Mouse (Mus musculus) midbrain, embryonic 16.5 days (tissue): Measurements from ENCODE around the gene Ptprn2. TPM values are rescaled to one million over a fixed set of nuclear protein-coding genes. Genes with fewer than 3 reads are reported as not detected.

Source experiments
- ATAC-seq: fragments of 200-750 bp; cut with Nextera tagmentation; 2 replicates; pipeline ENCODE4 v1.8.0; 2017; ENCODE audit warnings: moderate TSS enrichment
- H3K27ac ChIP-seq: fragments of 300-500 bp; sonication (generic); 2 replicates; pipeline ENCODE4 v1.5.1; 2014; ENCODE audit warnings: mild to moderate bottlenecking, low read length, mixed read lengths
- H3K27me3 ChIP-seq: fragments of 300-500 bp; sonication (generic); 2 replicates; pipeline ENCODE4 v1.6.1; 2014; ENCODE audit warnings: low read depth, low read length, mixed read lengths; ENCODE audit not compliant: control insufficient read depth, insufficient read depth
- H3K36me3 ChIP-seq: fragments of 300-500 bp; sonication (generic); 2 replicates; pipeline ENCODE4 v1.6.1; 2014; ENCODE audit warnings: mild to moderate bottlenecking, low read length, moderate library complexity, mixed read lengths; ENCODE audit not compliant: control insufficient read depth, insufficient read depth
- H3K4me1 ChIP-seq: fragments of 300-500 bp; sonication (generic); 2 replicates; pipeline ENCODE4 v1.6.1; 2014; ENCODE audit warnings: mild to moderate bottlenecking, low read length, mixed read lengths; ENCODE audit not compliant: control insufficient read depth, insufficient read depth
- H3K4me2 ChIP-seq: fragments of 300-500 bp; sonication (generic); 2 replicates; pipeline ENCODE4 v1.6.1; 2014; ENCODE audit warnings: mild to moderate bottlenecking, low read length, mixed read lengths
- H3K4me3 ChIP-seq: fragments of 300-500 bp; sonication (generic); 2 replicates; pipeline ENCODE4 v1.5.1; 2014; ENCODE audit warnings: low read depth, mild to moderate bottlenecking, low read length, moderate library complexity, mixed read lengths
- H3K9ac ChIP-seq: fragments of 300-500 bp; sonication (generic); 2 replicates; pipeline ENCODE4 v1.6.1; 2014; ENCODE audit warnings: low read depth, low read length, mixed read lengths
- H3K9me3 ChIP-seq: fragments of 300-500 bp; sonication (generic); replicated peaks from 2 replicates; pipeline ENCODE4 v1.6.1; 2014; ENCODE audit warnings: mild to moderate bottlenecking, low read length, mixed read lengths; ENCODE audit not compliant: control insufficient read depth, poor library complexity, severe bottlenecking
- WGBS: fragments of 180-500 bp; shearing (Covaris S2); extraction: QIAGEN DNeasy Blood & Tissue Kit; methylation state at CpG from one replicate; pipeline ENCODE4 v1.1.7; 2014; 5-methylcytosine and 5-hydroxymethylcytosine counted together
- polyA plus RNA-seq: library from polyadenylated mRNA; unstranded; fragments of >200 nt; fragmentation: Nextera tagmentation; extraction: Ambion mirVana; gene quantifications from 2 replicates; pipeline ENCODE4 v1.2.1, GENCODE M21; 2015

Gene Ptprn2
- polyA plus RNA-seq, 1 experiment from 2014 or later: 15.6 TPM

- ATAC-seq: no peak
- no peak overlapping the region for H3K4me3 ChIP-seq
- H3K27ac ChIP-seq: no peak overlapping the region
- H3K4me2 ChIP-seq: no peak overlapping the region
- WGBS: 96% methylated on average over 6 of the region's 6 CpGs
- H3K4me1 ChIP-seq: peaks cover 25% of the 10 kb centered on the region
- no peaks in the 10 kb centered on the region for H3K36me3 ChIP-seq
- H3K9me3 ChIP-seq: no peaks in the 10 kb centered on the region
- H3K27me3 ChIP-seq: no peaks in the 10 kb centered on the region
- H3K9ac ChIP-seq: no peak overlapping the region
Measured at GRCm38 (mm10) chr12:117027351-117027750, 541.8 kb downstream of the Ptprn2 start.

- Histone ChIP-seq H3K4me2 (peak overlapping the region; percentile 15; the same call in 1 of the 2 replicates), H3K9me3 (no peaks in the 10 kb centered on the region), H3K4me1 (peaks cover 30% of the 10 kb centered on the region), H3K4me3 (no peak overlapping the region), H3K27me3 (no peaks in the 10 kb centered on the region), H3K27ac (peak overlapping the region; percentile 76), H3K36me3 (no peaks in the 10 kb centered on the region), H3K9ac (no peak overlapping the region)
- 28% methylated on average over 5 of the region's 5 CpGs for WGBS
- peak; percentile 59 for ATAC-seq
Measured at GRCm38 (mm10) chr12:117028333-117028961, 542.9 kb downstream of the Ptprn2 start.

- Histone ChIP-seq H3K9me3 (no peaks in the 10 kb centered on the region), H3K36me3 (no peaks in the 10 kb centered on the region), H3K27me3 (no peaks in the 10 kb centered on the region), H3K27ac (peak overlapping the region; percentile 71), H3K4me1 (peaks cover 18% of the 10 kb centered on the region), H3K4me2 (no peak overlapping the region), H3K4me3 (no peak overlapping the region), H3K9ac (no peak overlapping the region)
- ATAC-seq: no peak
- 100% methylated on average over 1 of the region's 1 CpGs for WGBS
Measured at GRCm38 (mm10) chr12:117033172-117033571, 547.7 kb downstream of the Ptprn2 start.

GRCm38 (mm10) chr12:117034506-117034905 is 549.0 kb downstream of the Ptprn2 start:
- no peak for ATAC-seq
- Histone ChIP-seq H3K9me3 (no peaks in the 10 kb centered on the region), H3K4me3 (no peak overlapping the region), H3K27ac (no peak overlapping the region), H3K4me1 (peaks cover 4% of the 10 kb centered on the region), H3K9ac (no peak overlapping the region), H3K4me2 (no peak overlapping the region), H3K27me3 (no peaks in the 10 kb centered on the region), H3K36me3 (no peaks in the 10 kb centered on the region)
- WGBS: 92% methylated on average over 3 of the region's 3 CpGs

GRCm38 (mm10) chr12:117035243-117035642 is 549.7 kb downstream of the Ptprn2 start:
- 0% methylated on average over 2 of the region's 2 CpGs for whole genome bisulfite sequencing
- no peak overlapping the region for H3K9ac ChIP-seq

GRCm38 (mm10) chr12:117039411-117039810 is 553.9 kb downstream of the Ptprn2 start:
- 16% methylated on average over 3 of the region's 3 CpGs for WGBS
- ATAC-seq: no peak
- no peak overlapping the region for H3K4me2 ChIP-seq
- H3K36me3 ChIP-seq: no peaks in the 10 kb centered on the region
- H3K4me3 ChIP-seq: no peak overlapping the region
- H3K9me3 ChIP-seq: no peaks in the 10 kb centered on the region
- no peaks in the 10 kb centered on the region for H3K27me3 ChIP-seq
- H3K4me1 ChIP-seq: no peaks in the 10 kb centered on the region
- H3K9ac ChIP-seq: no peak overlapping the region
- peak overlapping the region; percentile 35; the same call in 1 of the 2 replicates for H3K27ac ChIP-seq

More at GRCm38 (mm10) chr12:117035243-117035642, 549.7 kb downstream of the Ptprn2 start:
- H3K36me3 ChIP-seq: no peaks in the 10 kb centered on the region
- H3K9me3 ChIP-seq: no peaks in the 10 kb centered on the region
- no peak overlapping the region for H3K27ac ChIP-seq
- H3K4me2 ChIP-seq: no peak overlapping the region
- H3K4me1 ChIP-seq: peaks cover 4% of the 10 kb centered on the region
- H3K27me3 ChIP-seq: no peaks in the 10 kb centered on the region
- peak; percentile 66; the same call in 1 of the 2 replicates for ATAC-seq
- no peak overlapping the region for H3K4me3 ChIP-seq

- Histone ChIP-seq H3K4me2 (no peak overlapping the region), H3K9me3 (no peaks in the 10 kb centered on the region), H3K4me1 (no peaks in the 10 kb centered on the region), H3K4me3 (no peak overlapping the region), H3K27ac (no peak overlapping the region), H3K9ac (no peak overlapping the region), H3K36me3 (no peaks in the 10 kb centered on the region), H3K27me3 (no peaks in the 10 kb centered on the region)
- ATAC-seq: no peak
- 96% methylated on average over 2 of the region's 2 CpGs for WGBS
Measured at GRCm38 (mm10) chr12:117041409-117041808, 555.9 kb downstream of the Ptprn2 start.

GRCm38 (mm10) chr12:117042706-117043105 is 557.2 kb downstream of the Ptprn2 start:
- ATAC-seq: no peak
- Histone ChIP-seq H3K4me2 (no peak overlapping the region), H3K9ac (no peak overlapping the region), H3K27me3 (no peaks in the 10 kb centered on the region), H3K36me3 (no peaks in the 10 kb centered on the region), H3K9me3 (no peaks in the 10 kb centered on the region), H3K4me1 (peaks cover 5% of the 10 kb centered on the region), H3K27ac (no peak overlapping the region), H3K4me3 (no peak overlapping the region)
- 82% methylated on average over 7 of the region's 7 CpGs for WGBS

GRCm38 (mm10) chr12:117047384-117048251 is 562.1 kb downstream of the Ptprn2 start:
- H3K27me3 ChIP-seq: no peaks in the 10 kb centered on the region
- no peak overlapping the region for H3K4me2 ChIP-seq
- ATAC-seq: peak; percentile 61
- peak overlapping the region; percentile 42; the same call in 1 of the 2 replicates for H3K9ac ChIP-seq
- peak overlapping the region; percentile 67 for H3K27ac ChIP-seq
- H3K9me3 ChIP-seq: no peaks in the 10 kb centered on the region
- no peak overlapping the region for H3K4me3 ChIP-seq
- 6% methylated on average over 3 of the region's 3 CpGs for WGBS
- peaks cover 10% of the 10 kb centered on the region for H3K4me1 ChIP-seq
- H3K36me3 ChIP-seq: no peaks in the 10 kb centered on the region
